15 mouse cellular contexts compared by ENCODE assay signal in genomic region chr10:66304901-66305300, GRCm38 (mm10).
"Had no signal": no experiment of that assay in that cellular context is flagged by ENCODE, and none has a peak within 500 bp of the region (broad histone marks: within the 10 kb centered on the region; RNA-seq: fewer than 3 reads in every experiment).

No protein-coding gene starts in this region.

- H3K4me1 ChIP-seq: neural tube, embryonic 15.5 days; stomach, embryonic 15.5 days had no signal

- H3K4me2 ChIP-seq: neural tube, embryonic 15.5 days; stomach, embryonic 15.5 days had no signal

- H3K9ac ChIP-seq: neural tube, embryonic 15.5 days; stomach, embryonic 15.5 days had no signal

- H3K27ac ChIP-seq: neural tube, embryonic 15.5 days; stomach, embryonic 15.5 days; stomach, postnatal 0 days had no signal

- H3K9me3 ChIP-seq: neural tube, embryonic 15.5 days; stomach, embryonic 15.5 days had no signal

- DNase-seq: retina, postnatal 1 day; right cerebral cortex, adult 18-20 months; right cerebral cortex, postnatal 14 days; right cerebral cortex, postnatal 25 days; right cerebral cortex, postnatal 4 days; spleen, adult 18-20 months; thymus, adult 18-20 months; thymus, adult 2 months; thymus, postnatal 14 days; thymus, postnatal 25 days; thymus, postnatal 36 days; thymus, postnatal 4 days had no signal

- H3K36me3 ChIP-seq: neural tube, embryonic 15.5 days; stomach, embryonic 15.5 days had no signal

- H3K4me3 ChIP-seq: neural tube, embryonic 15.5 days; stomach, embryonic 15.5 days had no signal

- H3K27me3 ChIP-seq: neural tube, embryonic 15.5 days; stomach, embryonic 15.5 days had no signal
